Mouse (Mus musculus): ENCODE measurements around the gene Abca2.
"Not testable (repeated sequence)": the region's sequence is repeated elsewhere in the genome, so short reads cannot be mapped to it uniquely, and the experiment has no call there.

Abca2 gene

DNA sequence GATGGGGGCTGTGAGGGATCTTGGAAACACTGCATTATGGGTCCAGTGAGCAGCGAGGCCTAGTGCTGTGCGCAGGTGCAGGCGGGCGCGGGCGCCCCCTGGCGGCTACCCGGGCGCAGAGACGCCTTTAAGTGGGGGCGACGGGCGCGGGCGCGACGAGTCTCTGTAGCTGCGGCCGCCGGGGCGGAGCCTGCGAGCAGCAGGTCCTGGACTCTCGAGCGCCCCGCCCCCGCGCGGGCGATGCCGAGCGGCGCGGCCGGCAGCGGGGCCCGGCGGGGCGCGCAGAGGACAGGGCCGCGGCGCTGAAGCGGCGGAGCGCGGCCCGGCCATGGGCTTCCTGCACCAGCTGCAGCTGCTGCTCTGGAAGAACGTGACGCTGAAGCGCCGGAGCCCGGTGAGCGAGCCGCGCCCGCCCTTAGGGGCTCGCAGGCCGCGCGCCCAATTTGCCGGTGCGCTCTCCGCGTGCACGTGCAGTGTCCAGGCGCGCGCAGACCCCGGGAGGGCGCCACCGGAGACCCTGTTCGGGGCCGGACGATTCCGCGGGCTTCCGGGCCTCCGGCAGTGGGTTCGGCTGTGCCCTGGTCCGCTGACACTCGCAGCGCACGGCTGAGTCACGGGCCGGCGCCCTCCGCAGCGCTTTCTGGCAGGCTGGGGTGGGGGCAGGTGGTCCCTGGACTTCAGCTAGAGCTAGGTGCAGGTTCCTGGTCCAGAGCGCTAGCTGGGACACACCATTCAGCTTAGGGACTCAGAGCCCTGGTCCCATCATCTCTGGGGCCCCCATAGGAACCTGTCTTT is at the start of gene Abca2:
Gene Abca2 (plus strand): TSS at position 262 of the 795 bp plus-strand sequence.
- in situ Hi-C loops (cut with MboI; ENCODE audit: low pct_unique_long_range_greater_than_20kb in 1 of 2, low sequenced_read_pairs in 2 of 2, unreplicated experiment in 1 of 2): no loop called here

GRCm38 (mm10) chr2:25384492-25384891 is 44.0 kb upstream of the Abca2 start:
- in situ Hi-C loops (cut with MboI; ENCODE audit: low pct_unique_long_range_greater_than_20kb in 1 of 2, low sequenced_read_pairs in 2 of 2, unreplicated experiment in 1 of 2): no loop called here

DNA sequence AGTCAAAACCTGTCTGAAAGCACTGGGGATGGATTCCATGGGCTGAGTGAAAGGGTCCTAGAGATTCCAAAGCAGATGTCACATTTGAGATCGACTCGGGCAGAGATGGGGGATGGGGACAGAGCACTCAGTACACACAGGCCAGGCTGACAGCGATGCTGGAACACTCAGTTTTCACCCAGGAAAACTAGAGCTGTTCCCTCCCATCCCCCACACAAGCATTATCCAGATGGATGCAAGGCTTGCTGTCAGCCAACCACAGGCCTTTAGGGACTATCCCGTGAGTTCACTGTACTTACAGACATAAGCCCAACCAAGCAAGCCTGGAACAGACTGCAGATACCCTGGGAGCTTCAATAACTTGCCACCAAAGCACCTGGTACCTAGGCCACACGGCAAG is 37.2 kb upstream of the Abca2 start:
- in situ Hi-C loops (cut with MboI; ENCODE audit: low pct_unique_long_range_greater_than_20kb in 1 of 2, low sequenced_read_pairs in 2 of 2, unreplicated experiment in 1 of 2): no loop called here

DNA sequence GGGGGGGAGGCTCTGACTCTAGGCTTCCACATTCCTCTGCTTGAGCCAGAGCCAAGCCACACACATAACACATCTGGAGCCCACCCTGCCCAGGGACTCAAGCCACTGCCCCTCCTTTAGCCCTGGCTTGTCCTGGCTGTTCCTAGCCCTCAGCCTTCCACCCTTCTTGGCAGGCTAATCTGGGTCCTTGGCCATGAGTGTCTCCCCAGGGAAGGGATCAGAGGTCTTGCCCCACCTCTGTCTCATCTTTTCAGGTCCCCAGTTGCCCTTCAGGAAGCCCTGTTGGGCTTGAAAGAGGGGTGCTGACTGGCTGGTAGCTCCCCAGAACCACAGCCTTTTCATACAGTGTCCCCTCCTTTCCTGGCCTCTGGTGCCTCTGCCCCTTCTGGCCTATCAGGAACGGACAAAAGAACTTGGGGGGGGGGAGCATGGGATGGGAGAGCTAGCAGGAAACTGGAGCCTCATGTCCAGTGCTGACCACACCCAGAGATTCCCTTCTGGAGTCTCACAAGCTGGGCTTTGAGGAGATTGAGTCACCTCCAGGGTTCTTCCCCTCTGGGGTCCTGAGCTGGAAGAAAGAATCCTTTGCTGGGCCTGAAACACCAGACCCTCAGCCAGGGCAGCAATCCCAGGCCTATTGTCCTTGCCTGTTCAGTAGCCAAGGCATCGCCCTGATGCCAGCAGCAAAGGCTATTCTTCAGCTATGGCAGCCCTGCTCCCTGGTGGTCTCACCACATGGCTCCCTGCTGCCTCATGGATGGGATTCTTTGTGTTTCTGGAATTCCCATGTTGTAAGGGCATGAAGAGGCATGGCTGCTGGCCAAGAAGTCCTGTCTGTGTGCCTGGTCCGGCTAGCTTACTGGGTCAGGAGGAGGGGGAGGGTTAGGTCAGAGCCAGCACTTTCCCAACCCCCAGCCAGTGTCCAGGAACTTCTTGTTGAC is 34.0 kb upstream of the Abca2 start:
- in situ Hi-C loops (cut with MboI; ENCODE audit: low pct_unique_long_range_greater_than_20kb in 1 of 2, low sequenced_read_pairs in 2 of 2, unreplicated experiment in 1 of 2): no loop called here

- in situ Hi-C loops (cut with MboI; ENCODE audit: low pct_unique_long_range_greater_than_20kb in 1 of 2, low sequenced_read_pairs in 2 of 2, unreplicated experiment in 1 of 2): no loop called here
These were observed 32.5 kb upstream of the Abca2 start, which contains the start of gene Entpd2 for GRCm38 (mm10) chr2:25395721-25396596. Gene Entpd2 (plus strand): TSS chr2:25395874.

- in situ Hi-C loops (cut with MboI; ENCODE audit: low pct_unique_long_range_greater_than_20kb in 1 of 2, low sequenced_read_pairs in 2 of 2, unreplicated experiment in 1 of 2): no loop called here
These were observed 31.9 kb upstream of the Abca2 start for GRCm38 (mm10) chr2:25396597-25396983.

GRCm38 (mm10) chr2:25397010-25397409 is 31.5 kb upstream of the Abca2 start:
- in situ Hi-C loops (cut with MboI; ENCODE audit: low pct_unique_long_range_greater_than_20kb in 1 of 2, low sequenced_read_pairs in 2 of 2, unreplicated experiment in 1 of 2): no loop called here

- in situ Hi-C loops (cut with MboI; ENCODE audit: low pct_unique_long_range_greater_than_20kb in 1 of 2, low sequenced_read_pairs in 2 of 2, unreplicated experiment in 1 of 2): no loop called here
These were observed 30.4 kb upstream of the Abca2 start for GRCm38 (mm10) chr2:25398065-25398464.

- in situ Hi-C loops (cut with MboI; ENCODE audit: low pct_unique_long_range_greater_than_20kb in 1 of 2, low sequenced_read_pairs in 2 of 2, unreplicated experiment in 1 of 2): no loop called here
These were observed 29.5 kb upstream of the Abca2 start, which contains the start of gene Npdc1 for GRCm38 (mm10) chr2:25399051-25399450. Gene Npdc1 (plus strand): TSS chr2:25399351.

GRCm38 (mm10) chr2:25400291-25400690 is 28.2 kb upstream of the Abca2 start:
- in situ Hi-C loops (cut with MboI; ENCODE audit: low pct_unique_long_range_greater_than_20kb in 1 of 2, low sequenced_read_pairs in 2 of 2, unreplicated experiment in 1 of 2): no loop called here

DNA sequence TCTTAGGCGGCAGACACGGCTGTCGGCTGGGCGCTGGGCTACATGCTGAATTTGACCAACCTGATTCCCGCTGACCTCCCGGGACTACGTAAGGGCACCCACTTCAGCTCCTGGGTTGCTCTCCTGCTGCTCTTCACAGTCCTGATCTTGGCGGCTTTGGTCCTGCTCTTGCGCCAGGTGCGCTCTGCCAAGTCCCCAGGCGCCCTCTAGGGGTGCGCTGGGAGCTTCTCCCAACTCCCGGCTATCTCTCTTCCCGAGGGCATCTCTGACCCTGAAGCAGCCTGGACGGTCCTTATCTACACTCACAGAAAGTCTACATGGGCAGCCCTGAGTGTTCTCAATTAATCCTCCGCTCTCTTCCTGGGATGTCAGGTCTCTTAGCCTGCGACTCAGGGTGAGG is 27.7 kb upstream of the Abca2 start:
- in situ Hi-C loops (cut with MboI; ENCODE audit: low pct_unique_long_range_greater_than_20kb in 1 of 2, low sequenced_read_pairs in 2 of 2, unreplicated experiment in 1 of 2): no loop called here

GRCm38 (mm10) chr2:25402377-25402971 is 26.0 kb upstream of the Abca2 start:
- in situ Hi-C loops (cut with MboI; ENCODE audit: low pct_unique_long_range_greater_than_20kb in 1 of 2, low sequenced_read_pairs in 2 of 2, unreplicated experiment in 1 of 2): no loop called here

- in situ Hi-C loops (cut with MboI; ENCODE audit: low pct_unique_long_range_greater_than_20kb in 1 of 2, low sequenced_read_pairs in 2 of 2, unreplicated experiment in 1 of 2): no loop called here
These were observed 25.4 kb upstream of the Abca2 start for GRCm38 (mm10) chr2:25402972-25403601.

- in situ Hi-C loops (cut with MboI; ENCODE audit: low pct_unique_long_range_greater_than_20kb in 1 of 2, low sequenced_read_pairs in 2 of 2, unreplicated experiment in 1 of 2): no loop called here
These were observed 24.5 kb upstream of the Abca2 start for GRCm38 (mm10) chr2:25403994-25404393.

- in situ Hi-C loops (cut with MboI; ENCODE audit: low pct_unique_long_range_greater_than_20kb in 1 of 2, low sequenced_read_pairs in 2 of 2, unreplicated experiment in 1 of 2): no loop called here
These were observed 19.6 kb upstream of the Abca2 start for GRCm38 (mm10) chr2:25408908-25409307.

DNA sequence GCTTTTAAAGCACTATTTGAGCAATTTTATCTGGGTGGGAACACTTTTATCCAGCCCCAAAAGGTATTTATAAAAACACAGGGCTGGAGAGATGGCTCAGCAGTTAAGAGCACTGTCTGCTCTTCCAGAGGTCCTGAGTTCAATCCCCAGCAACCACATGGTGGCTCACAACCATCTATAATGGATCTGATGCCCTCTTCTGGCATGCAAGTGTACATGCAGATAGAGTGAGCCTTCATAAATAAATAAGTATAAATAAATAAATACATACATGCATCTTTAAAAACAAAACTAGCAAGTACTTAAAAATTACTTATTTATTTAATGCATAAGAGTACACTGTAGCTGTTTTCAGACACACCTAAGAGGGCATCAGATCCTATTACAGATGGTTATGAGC is 15.1 kb upstream of the Abca2 start:
- in situ Hi-C loops (cut with MboI; ENCODE audit: low pct_unique_long_range_greater_than_20kb in 1 of 2, low sequenced_read_pairs in 2 of 2, unreplicated experiment in 1 of 2): not testable (repeated sequence)

DNA sequence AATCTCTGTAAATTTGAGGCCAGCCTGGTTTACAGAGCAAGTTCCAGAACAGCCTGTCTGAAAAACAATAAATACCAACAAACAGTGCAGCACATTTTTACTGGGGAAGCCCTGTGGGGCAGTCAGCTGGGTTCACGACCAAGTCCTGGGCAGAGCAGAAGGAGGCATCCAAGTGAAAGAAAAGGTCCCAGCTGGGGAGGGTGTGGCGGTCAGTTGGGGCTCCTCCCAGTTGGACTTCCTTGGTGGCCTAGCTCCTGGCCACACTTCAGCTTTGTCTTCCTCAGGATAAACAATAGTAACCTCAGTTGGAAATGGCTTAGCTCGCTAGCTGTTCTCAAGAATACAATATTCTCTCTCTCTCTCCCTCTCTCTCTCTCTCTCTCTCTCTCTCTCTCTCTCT is 11.1 kb upstream of the Abca2 start:
- in situ Hi-C loops (cut with MboI; ENCODE audit: low pct_unique_long_range_greater_than_20kb in 1 of 2, low sequenced_read_pairs in 2 of 2, unreplicated experiment in 1 of 2): no loop called here

GRCm38 (mm10) chr2:25421896-25422295 is 6.6 kb upstream of the Abca2 start:
- in situ Hi-C loops (cut with MboI; ENCODE audit: low pct_unique_long_range_greater_than_20kb in 1 of 2, low sequenced_read_pairs in 2 of 2, unreplicated experiment in 1 of 2): no loop called here

All from mouse embryonic stem cell (cell line).